Mouse (Mus musculus) retina, embryonic 14.5 days (tissue): ENCODE measurements around the gene Iqcm.
A peak's percentile ranks its signal among the peaks of the same experiment; 100 is the strongest.
"Not testable (repeated sequence)": the region's sequence is repeated elsewhere in the genome, so short reads cannot be mapped to it uniquely, and the experiment has no call there.

Experiments
- DNase-seq: peaks from one replicate; pipeline ENCODE4 v3.0.0-alpha.2; 2015; ENCODE audit warnings: low spot score

Gene Iqcm

GRCm38 (mm10) chr8:75448394-75448793 lies at the start of gene Iqcm:
Iqcm (plus strand) TSS chr8:75448694.
- DNase-seq = no peak

GRCm38 (mm10) chr8:75406489-75406888 lies 42.0 kb upstream of the Iqcm start, which contains the start of gene Gm10358:
Gm10358 (minus strand) TSS chr8:75406589.
- DNase-seq = no peak

GRCm38 (mm10) chr8:75415696-75416095 lies 32.8 kb upstream of the Iqcm start:
- not testable (repeated sequence) for DNase-seq

- DNase-seq = no peak
Measured at GRCm38 (mm10) chr8:75476756-75477155, 28.3 kb downstream of the Iqcm start.

GRCm38 (mm10) chr8:75489035-75489678 lies 40.7 kb downstream of the Iqcm start:
- no peak for DNase-seq

- DNase-seq = no peak
Measured at GRCm38 (mm10) chr8:75509299-75509698, 60.8 kb downstream of the Iqcm start.

GRCm38 (mm10) chr8:75513786-75514185 lies 65.3 kb downstream of the Iqcm start:
- DNase-seq = no peak

- DNase-seq = no peak
Measured at GRCm38 (mm10) chr8:75549284-75549683, 100.8 kb downstream of the Iqcm start.

GRCm38 (mm10) chr8:75596281-75596680 lies 147.8 kb downstream of the Iqcm start:
- DNase-seq = no peak

- DNase-seq = no peak
Measured at GRCm38 (mm10) chr8:75642958-75643357, 194.5 kb downstream of the Iqcm start.

GRCm38 (mm10) chr8:75659287-75659686 lies 210.8 kb downstream of the Iqcm start:
- no peak for DNase-seq

GRCm38 (mm10) chr8:75746561-75746960 lies 298.1 kb downstream of the Iqcm start:
- no peak for DNase-seq

GRCm38 (mm10) chr8:75755596-75755995 lies 307.1 kb downstream of the Iqcm start:
- no peak for DNase-seq

- no peak for DNase-seq
Measured at GRCm38 (mm10) chr8:75828468-75829132, 380.1 kb downstream of the Iqcm start.

- DNase-seq = no peak
Measured at GRCm38 (mm10) chr8:75835245-75835644, 386.8 kb downstream of the Iqcm start.

- DNase-seq = peak; percentile 30
Measured at GRCm38 (mm10) chr8:75917603-75918344, 469.3 kb downstream of the Iqcm start.

- DNase-seq = no peak
Measured at GRCm38 (mm10) chr8:75949166-75949565, 500.7 kb downstream of the Iqcm start.

GRCm38 (mm10) chr8:75956016-75956415 lies 507.5 kb downstream of the Iqcm start:
- DNase-seq = peak; percentile 21

GRCm38 (mm10) chr8:76018501-76018900 lies 570.0 kb downstream of the Iqcm start:
- DNase-seq = no peak
